Mouse (Mus musculus) kidney, adult 2 months (tissue): Measurements from ENCODE around the gene Fam161a.

Experiments used
- CTCF ChIP-seq: fragments of 200-500 bp; conservative IDR thresholded peaks from 2 replicates; pipeline ENCODE4 v1.5.1; 2011; ENCODE audit warnings: low read depth, mild to moderate bottlenecking, control low read depth, low read length, moderate library complexity, mixed read lengths; ENCODE audit not compliant: insufficient read depth, insufficient read length
- POLR2A ChIP-seq: fragments of 200-500 bp; IDR thresholded peaks from one replicate; pipeline ENCODE4 v1.6.1; 2011; ENCODE audit warnings: low read depth, low read length, control low read depth

DNA sequence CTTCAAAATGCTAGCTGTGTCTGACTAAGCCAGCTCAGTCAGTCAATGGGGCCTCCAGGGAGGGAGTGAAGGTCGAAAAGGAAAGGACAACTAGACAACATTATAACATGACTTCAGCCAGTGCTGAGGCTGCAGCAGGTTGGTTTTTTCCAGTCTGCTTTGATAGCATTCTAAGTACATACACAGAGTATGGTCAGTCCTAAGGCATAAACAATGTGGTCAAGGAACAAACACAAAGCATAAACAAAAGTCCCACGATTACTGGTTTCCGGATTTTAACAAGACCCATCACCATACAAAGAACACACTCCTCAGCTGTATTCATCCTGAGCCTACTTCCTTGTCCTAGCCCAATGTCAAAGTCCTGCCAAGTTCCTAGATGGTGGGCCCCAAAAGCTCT is 21.8 kb upstream of the Fam161a start:
- TF ChIP-seq CTCF = no peak
- no peak for TF ChIP-seq POLR2A
